Mouse (Mus musculus) heart, adult 9 months (tissue): ENCODE results near the gene Nr2c1.

Source experiments
- DNase-seq, 2 experiments: peaks; one replicate each; pipeline ENCODE4 v3.0.0; 2022; ENCODE audit warnings: low spot score in 2 of 2

Gene Nr2c1

DNA sequence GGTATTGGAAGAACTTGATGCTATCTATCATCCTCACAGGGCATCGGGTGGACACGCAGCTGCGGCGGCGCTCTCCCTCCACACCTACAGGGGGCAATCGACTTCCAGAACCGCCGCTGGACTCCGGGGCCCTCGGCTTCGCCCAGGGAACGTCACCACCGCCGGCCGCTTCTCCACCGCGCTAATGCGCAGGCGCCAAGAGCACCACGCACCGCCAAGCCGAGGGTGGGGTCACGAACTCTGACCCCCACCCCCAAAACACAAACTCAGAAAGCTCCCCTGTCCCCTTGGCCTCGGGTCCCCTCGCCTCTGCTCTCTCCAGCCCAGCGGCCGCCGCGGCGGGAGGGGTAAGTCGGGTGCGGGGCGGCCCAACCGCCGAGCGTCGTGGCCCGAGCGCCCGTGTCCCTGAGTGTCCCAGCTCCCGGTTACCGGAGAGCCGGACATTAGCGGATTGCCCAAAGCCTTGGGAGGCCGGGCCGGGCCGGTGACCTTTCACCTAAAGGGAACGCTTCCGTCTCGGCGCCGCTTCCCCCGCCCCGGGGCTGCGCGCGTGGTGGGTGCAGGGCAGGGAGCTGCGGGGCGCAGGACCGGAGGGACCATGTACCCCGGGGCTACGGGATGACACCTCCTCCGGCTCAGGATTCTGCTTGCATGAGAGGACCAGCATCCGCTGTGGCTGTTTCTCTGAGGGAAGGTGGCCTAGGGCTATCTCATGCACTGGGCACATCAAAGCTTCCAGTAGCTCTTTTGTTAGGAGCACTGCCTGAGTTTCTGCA, at the start of gene Nr2c1:
Gene Nr2c1, plus strand, starts transcription at position 268 of the 776 bp plus-strand sequence.
- peak; percentile 91 for DNase-seq

DNA sequence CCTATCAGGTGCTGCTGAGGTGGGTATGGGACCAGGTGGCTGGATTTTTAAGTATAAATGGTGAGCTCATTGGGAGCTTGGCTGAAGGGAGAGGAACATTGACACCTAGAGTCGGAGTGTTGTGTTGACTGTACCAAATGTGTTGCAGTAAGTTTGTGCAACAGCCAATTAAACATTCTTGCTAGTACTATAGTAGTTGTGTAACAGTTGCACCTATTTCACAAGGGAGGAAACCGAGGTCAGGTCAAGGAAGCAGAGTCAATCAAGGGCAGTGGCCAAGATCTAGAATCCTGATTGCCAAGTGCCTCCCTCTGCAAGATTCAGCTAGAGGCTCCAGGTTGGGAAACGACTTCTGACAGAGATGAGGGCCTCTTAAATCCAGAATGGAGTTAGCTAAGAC, 49.7 kb upstream of the Nr2c1 start:
- DNase-seq: no peak

DNA sequence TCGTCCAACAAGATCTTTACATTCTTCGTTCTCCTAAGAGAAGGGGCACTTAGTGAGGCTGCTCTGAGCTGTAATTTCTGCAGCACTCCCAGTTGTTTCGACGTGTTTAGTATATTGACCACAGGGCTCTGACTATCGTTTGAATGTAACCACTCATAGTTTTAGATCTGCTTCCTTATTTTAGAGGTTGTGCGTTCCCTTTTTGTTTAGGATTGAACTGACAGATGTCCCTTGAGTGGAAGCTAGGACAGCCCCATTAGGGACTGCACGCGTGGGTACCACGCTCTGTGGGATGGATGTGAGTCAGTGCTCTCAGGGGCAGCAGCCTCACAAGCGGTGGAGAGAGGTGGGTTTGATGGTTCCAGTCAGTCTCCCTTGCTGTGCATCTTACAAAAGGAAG, 42.3 kb upstream of the Nr2c1 start:
- DNase-seq: no peak

DNA sequence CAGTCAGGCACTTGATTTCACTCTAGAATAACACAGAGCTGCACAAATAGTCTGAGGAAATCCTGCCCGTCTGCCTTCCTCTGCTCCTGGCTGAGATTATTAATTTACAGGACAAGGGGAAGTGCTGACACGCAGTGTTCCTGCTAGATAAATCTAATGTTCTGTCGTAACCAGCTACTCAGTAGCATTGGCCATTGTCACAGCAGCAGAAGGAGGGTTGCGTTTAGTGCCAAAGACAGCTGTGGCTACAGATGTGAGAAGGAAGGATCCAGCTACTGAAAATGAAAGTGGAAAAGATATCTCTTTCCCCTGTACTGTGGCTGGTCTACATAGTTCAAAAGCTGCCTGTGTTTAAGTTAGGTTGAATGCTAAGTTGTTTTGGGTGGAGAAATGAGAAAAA, 40.7 kb upstream of the Nr2c1 start:
- DNase-seq: peak; percentile 61 to 79

DNA sequence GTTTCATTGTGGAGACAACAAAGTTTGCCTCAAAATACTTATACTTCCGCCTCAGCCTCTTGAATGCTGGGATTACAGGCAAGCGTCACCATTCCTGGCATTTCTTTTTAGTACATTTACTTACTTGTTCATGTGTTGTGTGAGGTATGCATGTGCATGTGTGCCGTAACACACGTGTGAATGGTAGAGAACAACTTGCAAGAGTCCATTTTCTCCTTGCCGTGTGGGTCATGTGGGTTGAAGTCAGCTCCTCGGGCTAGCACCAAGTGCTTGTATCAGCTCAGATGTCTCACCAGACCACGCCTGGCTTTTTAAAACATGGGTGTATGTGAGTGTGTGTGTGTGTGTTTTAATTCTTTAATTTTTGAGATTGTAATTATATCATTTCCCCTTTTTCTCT, 40.2 kb upstream of the Nr2c1 start:
- no peak for DNase-seq

DNA sequence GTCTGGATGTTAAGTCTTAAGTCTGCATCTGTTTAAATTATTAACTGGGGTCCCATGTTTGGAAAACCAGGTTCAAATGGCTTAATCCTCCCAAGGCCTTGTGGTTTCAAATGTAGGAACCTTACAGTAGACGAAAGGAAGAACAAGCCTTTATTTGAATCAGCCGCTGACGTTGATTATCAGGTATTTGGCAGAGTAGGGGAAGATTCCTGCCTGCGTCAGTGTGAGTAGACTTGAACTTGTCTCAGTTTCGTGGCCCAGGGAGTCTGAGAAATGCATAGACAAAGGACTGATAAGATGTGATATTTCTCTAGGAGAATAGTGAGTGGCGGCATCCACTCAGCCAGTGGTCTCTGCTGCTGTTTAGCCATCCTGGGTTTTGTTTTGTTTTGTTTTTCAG, 39.0 kb upstream of the Nr2c1 start:
- DNase-seq: no peak

DNA sequence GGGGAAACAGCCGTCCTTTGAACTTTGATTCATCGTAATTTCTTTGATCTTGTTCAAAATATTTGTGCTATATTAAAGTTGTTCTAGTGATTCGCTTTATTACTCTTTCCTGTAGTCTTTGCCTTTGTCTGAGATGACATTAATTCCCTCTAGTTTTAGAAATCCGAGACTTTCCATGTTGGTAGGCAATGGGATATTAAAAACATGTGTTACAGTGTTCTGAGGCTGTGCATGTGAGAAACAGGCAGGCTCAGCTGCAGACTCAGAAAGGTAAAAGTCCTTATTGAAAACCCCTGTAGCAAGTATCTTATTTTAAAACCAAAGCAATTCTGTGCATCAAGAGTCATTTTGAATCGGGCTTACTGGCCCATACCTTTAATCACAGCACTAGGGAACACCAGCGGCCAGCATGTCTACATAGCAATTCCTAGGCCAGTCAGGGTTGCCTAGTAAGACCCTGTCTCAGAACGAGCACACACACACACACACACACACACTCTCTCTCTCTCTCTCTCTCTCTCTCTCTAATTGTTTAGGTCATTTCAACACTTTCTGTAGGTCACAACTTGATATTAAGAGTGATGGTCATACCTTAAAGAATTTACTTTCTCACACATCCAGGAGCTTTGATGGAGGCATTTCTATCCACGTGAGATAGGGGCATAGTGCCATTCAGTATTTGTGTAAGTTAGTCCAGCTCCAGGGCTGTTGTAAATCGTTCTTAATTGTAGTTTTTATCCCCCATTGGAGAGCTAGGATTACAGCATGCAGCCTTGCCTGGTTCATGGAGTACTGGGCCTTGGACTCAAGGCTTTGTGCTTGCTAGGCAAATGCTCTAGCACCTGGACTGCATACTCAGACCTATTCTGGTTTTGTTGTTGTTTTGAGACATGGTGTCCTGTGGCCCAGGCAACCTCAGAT, 36.7 kb upstream of the Nr2c1 start:
- no peak for DNase-seq

DNA sequence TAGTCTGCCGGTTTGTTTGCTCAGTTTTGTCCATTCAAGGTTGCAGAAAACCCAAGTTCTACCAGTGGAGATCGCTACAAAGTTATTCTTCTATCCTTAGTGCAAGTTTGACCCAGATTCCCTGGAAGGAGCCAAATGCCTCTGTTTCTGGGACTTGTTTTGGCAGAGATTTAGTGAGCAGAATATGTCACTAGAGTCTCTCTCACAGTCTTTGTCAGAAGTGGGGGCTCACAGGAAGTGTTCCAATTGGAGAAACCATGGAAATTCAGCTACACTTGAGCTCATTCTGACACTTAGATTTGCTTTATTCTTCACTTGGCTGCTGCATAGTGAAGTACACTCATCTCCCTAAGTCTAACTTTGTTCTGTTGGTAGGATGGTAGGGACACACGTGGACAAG, 35.6 kb upstream of the Nr2c1 start:
- DNase-seq: no peak

DNA sequence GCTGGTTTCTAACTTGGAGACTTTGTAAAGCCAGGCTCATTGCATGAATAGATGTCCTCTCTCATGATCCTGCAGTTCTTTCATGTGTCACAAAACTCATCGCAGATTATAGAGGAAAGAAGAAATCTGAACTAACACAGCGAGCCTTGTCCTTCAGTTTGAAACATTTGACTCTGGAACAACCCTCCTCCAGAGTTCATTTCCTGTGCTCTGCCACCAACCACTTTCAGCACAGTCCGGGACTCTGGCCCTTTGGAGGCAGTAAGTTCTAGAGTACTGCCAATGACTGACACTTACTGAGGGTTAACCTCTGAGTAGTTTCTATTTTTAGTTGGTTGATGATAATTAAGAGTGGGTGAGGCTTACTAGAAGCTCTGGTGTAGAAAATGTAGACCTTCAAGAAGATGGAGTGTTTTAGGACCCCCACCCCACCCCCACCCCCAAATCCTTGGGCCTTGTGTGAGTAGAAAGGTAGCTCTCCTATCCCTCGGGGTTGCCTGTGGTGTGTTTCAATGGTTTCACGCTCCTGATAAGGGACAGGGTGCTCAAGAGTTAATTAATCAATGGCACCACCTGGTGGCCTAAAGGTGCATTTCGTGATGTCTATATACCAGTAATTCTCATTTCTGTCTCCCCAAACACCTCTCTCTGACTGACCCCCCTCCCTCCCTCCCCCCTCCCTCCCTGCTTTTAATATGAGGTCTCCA, 31.8 kb upstream of the Nr2c1 start:
- peak; percentile 65 to 83 for DNase-seq

DNA sequence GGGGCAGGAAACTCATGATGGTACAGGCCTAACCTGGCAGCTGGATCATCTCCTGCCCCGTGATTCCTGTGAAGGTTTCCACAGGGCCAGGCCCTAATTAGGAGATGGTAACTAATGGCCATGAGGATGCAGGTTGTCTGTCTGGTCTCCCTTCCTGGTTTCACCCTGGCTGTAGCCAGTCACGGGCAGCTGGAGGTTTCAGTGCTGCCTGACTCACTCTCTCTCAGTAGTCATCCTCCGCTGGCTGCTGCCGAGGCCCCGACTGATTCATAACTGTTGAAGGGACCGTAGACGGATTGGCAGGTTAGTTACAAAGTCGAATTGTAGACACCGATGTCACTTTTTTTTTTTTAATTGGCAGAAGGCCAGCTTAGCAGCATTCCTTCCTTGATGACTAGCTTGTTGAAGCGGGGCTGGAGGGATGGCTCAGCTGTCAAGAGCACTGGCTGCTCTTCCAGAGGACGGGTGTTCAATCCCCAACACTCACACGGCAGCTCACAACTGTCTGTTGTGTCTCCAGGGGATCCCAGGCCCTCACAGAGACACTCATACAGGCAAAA, 31.0 kb upstream of the Nr2c1 start:
- no peak for DNase-seq

DNA sequence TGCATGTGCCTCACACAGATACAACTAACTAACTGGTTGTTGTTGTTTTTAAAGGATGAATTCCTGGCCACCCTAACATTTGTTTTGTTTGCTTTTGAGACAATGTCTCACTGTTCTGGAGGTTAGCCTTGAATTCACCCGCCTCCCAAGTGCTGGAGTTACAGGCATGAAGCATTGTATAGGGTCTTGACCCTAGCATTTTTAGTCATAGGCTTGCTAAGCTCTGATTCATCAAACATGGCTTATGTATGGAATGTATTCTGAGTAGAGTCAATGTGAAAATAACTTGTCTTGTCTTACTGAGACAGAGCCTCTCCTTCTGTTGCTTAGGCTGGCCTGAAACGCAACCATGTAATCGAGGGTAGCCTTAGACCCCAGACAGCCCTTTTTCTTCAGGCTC, 29.9 kb upstream of the Nr2c1 start:
- DNase-seq: no peak

DNA sequence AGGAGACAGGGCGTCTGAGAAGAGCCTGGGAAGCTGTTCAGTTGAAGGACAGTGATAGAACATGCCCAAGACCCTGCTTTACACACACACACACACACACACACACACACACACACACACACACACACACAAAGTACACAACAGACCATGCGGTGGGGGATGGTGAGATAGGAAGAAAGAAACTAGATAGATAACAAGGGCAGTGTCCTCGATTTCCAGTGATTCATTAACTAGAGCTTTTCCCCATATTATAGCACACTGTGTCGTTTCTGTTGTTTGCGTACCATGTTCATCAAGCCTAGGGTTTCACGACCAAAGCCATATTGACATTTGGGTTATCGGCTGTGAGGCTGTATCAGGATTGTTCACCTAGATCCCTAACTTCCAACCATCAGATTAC, 28.8 kb upstream of the Nr2c1 start:
- DNase-seq: no peak

DNA sequence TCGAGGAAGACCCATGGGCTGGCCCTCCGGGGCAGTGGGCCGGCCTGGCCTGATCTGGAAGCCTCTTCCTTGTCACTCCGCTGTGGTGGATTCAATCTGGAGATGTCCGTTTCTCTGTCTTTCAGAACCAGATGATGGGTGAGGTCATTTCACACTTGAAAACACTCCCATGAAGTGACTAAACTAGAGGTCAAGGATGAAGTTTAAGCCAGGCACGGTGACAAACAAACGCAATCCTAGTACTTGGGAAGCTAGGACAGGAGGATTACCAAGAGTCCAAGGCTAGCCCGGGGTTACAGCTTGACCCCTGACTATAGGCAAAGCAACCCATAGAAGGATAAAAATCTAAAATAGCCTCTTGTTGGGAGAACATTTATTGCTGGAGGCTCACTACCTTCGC, 27.1 kb upstream of the Nr2c1 start:
- no peak for DNase-seq

DNA sequence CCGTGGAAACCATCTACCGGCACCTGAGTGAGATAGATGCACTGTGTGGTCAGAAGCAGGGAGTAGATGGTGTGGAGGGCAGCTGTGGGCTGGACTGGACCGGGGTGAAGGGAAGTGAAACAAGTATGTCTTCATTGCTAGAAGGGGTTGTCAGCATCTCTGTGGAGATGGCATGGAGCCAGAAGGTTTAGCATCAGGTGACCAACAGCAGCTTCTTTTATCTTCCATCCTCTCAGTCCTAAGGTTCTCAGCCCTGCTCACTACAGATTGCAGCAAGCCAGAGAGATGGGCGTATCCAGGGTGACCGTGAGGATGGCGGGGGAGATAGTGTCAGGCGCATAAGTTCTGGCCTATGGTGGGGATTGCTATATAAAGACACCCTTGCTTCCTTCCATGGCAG, 25.2 kb upstream of the Nr2c1 start:
- DNase-seq: peak; percentile 35 to 38

DNA sequence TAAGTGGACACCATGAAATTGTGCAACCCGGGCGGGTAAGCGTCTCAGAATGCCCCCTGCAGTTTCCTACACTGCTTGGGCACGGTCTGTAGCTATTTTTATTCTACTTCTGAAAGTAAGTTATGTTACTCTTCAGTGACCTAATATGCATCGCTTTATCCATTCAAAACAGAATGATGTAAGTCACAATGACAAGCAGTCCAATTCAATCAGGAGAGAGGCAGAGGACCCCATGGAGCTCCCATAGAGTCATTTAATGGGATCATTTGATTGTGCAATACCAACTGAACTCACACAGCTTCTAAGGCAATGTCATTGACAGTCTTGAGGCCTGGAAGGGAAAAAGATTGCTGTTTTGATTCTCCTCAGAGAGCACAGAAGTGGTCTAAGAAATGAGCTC, 24.2 kb upstream of the Nr2c1 start:
- no peak for DNase-seq

DNA sequence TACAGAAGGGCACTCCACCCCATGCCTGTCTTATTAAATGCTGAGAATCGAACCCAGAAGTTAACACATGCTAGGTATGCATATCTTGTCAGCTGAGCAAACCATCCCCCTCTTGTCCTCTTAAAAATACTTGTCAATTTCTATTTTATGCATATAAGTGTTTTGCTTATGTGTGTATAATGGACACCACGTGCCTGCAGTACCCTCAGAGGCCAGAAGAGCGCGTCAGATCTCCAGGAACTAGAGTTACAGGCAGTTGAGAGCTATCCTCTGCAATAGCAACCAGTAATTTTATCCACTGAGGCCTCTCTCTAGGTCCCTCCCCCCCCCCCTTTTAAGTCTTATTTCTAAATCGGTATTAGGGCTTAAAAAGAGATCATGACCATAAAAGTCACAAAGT, 23.4 kb upstream of the Nr2c1 start:
- DNase-seq: no peak

DNA sequence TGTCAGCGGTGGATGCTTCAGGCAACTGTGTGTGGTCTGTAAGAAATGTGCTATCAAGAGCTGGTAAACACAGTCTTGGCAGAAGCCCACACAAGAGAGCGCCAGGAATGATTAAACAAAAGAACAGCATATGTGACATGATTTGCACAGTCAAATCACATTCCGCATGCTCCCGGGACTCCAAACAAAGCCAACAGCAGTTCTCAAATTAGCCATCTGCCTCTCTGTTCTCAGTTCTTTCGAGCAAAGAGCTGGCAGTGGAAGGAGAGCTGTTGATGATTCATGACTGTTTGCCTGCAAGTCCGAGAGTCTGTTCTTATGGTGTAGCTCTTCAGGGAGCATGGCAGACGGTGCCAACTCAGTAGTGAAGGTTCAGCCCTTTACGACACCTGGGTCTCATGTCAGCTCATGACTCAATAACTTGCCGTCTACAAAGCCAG, 18.1 kb upstream of the Nr2c1 start:
- peak in 1 of 2 experiments; percentile 25 for DNase-seq

DNA sequence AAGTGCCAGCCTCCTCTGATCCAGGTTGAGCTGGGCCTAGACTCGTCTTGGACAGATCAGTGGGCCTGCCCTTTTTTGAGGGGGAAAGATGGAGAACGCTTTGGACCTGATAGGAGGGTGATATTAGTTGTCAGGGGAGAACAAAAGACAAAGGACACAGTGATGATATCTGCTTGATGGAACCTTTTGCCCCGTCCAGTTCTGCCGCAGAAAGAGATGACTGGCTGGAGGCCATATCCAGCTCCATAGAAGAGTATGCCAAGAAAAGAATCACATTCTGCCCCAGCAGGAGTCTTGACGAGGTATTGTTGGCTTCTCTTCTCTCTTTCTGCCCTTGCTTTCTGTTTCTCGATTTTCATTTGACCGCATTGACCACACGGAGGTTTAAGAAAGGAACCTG, 14.7 kb upstream of the Nr2c1 start:
- no peak for DNase-seq

DNA sequence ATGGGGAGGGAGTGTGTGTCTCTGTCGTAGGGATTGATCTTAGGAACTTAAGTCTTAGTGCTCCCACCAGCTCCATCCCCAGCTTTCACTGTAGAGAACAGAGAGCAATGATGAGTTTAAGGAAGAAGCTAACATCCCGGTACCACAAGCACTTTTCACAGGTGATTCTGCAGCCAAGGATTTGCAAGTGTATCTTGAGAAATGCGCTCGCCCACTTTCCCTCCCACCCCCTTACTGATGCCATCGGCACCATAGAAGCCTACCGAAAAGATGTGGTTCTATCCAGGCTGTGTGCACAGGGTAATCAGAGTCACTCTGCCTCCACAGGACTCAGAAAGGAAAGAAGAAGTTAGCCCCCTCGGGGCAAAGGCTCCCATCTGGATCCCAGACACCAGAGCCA, 14.1 kb upstream of the Nr2c1 start:
- DNase-seq: no peak

DNA sequence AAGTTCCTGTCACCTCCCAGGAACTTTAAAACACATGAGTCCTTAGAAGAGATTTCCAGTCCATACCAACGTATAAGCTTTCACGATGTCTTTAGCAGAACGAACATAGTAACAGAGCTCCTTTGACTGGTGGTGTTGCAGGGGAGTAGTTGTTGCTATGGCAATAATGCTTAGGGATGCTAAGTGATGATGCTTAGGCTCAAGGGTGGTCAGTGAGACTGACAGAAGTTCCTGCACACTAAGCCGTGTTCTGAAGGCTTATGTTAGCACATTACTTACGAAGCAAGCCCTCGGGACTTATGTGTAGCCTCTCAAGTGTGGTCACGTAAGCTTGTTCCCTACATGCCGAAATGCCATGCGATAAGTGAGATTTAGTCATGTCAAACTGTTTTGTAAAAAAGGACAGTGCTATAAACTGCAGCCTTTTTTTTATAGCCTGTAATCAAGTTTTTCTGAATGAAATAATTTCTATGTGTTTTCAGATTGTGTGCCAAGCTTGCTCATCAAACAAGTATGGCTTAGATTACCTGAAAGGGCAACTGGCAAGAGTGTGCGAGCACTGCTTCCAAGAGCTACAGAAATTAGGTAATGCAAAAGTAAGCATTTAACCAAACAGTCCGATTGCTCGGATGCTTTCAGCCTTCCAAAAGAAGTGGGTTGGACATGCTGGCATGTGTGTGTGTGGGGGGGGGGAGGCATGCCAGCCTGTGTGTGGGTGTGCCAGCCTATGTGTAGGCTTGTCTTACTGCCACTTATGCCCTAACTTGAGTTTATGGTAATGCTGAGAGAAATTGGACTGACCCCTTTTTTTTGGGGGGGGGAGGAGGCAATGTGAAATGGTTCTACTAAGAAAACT, 13.1 kb upstream of the Nr2c1 start:
- no peak for DNase-seq

DNA sequence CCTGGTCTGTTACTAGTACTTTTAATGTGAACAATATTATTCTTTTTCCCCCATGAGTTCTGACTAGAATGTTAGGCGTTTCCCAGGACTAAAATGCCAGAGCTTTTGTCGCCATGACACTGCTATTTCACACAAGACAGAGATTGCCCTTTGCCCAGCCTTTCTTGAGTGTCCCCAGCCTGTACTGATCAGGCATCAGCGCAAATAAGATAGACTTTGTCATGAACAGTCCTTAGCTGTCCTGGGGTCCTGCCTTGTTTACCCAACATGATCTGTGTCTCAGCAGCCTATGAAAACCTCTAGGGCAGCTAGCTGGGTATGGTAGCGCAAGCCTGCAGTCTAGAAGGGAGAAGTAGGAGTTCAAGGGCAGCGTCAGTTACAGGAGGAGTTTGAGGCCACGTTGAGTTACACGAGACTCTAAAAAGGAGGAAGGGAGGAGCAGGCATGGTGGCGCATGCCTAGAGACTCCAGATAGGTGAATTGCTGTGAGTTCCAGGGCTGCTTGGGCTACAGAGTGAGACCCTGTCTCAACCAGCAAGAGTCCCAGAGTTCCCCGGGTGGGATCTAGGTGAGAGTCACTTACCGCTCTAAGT, 8.8 kb upstream of the Nr2c1 start:
- DNase-seq: no peak
